Mouse (Mus musculus) heart, postnatal 14 days (tissue): ENCODE measurements around the gene Tet2. TPM values are rescaled to one million over a fixed set of nuclear protein-coding genes. Genes with fewer than 3 reads are reported as not detected.
A peak's percentile ranks its signal among the peaks of the same experiment; 100 is the strongest.
"Not testable (repeated sequence)": the region's sequence is repeated elsewhere in the genome, so short reads cannot be mapped to it uniquely, and the experiment has no call there.

ENCODE experiments used
- DNase-seq, 2 experiments: peaks; one replicate each; pipeline ENCODE4 v3.0.0; 2021 to 2022
- intact Hi-C: fragments of 180-260 bp; cut with DNase I; formaldehyde crosslinking; loops from one replicate; pipeline ENCODE4 v1.15.1; 2025
- total RNA-seq, 2 experiments: library from RNA; stranded (reverse); gene quantifications; 2 replicates each; pipeline ENCODE4 v1.2.3; 2021

Tet2 gene
- total RNA-seq, 2 experiments from 2014 or later, result 32.3 to 36.3 TPM

DNA sequence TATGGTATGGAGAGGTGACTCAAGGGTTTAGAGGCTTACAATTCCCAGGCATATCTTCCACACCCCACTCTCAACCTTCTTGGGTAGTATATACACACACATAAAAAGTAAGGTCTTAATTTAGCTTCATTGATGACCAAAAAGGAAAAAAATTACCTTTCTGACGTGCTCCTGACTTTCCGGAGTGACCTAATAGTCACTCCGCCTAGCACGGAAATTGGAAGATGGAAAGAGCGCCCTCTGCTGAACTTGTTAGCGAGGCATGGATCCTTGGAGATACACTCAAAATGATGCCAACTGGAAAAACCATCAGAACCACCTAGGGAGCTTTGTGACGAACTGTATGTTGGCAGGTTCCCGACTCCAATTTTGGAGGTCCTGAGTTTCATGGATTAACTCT, 7.0 kb upstream of the Tet2 start:
- peak in 1 of 2 experiments; percentile 22 for DNase-seq
- intact Hi-C loops, result loop anchor here (10.0 kb wide), 1 partner anchor 217 kb away; no protein-coding TSS in a partner anchor

- DNase-seq, result no peak
- intact Hi-C loops, result loop anchor here (10.0 kb wide), 3 partner anchors 215 to 685 kb away; partner anchors contain the start of genes Cxxc4 and Ppa2
Measured at GRCm38 (mm10) chr3:133549385-133550170, 4.6 kb upstream of the Tet2 start.

DNA sequence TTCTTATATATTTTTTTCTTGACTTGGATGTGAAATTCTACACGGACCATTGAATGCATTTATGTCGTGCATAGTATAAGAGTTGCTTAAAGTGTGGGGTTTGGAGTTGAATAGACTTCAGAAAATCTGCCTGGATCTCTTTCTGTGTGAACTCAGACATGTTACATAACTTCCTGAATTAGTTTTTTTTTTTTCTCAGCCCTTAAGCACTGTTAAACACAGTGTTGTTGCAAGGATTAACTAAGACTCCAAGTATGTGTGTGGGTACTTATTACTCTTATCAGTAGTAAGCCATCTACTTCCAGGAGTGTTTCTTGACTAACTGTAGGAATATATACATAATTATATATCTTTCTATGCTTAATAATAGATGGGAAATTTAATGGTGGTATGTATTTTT, 3.7 kb upstream of the Tet2 start:
- no peak for DNase-seq
- intact Hi-C loops, result loop anchor here (10.0 kb wide), 2 partner anchors 234 to 686 kb away; partner anchors contain the start of genes Cxxc4 and Ppa2

GRCm38 (mm10) chr3:133546790-133547189, 1.9 kb upstream of the Tet2 start:
- intact Hi-C loops, result loop anchor here (10.0 kb wide), 2 partner anchors 232 to 688 kb away; partner anchors contain the start of genes Cxxc4 and Ppa2
- DNase-seq, result no peak

DNA sequence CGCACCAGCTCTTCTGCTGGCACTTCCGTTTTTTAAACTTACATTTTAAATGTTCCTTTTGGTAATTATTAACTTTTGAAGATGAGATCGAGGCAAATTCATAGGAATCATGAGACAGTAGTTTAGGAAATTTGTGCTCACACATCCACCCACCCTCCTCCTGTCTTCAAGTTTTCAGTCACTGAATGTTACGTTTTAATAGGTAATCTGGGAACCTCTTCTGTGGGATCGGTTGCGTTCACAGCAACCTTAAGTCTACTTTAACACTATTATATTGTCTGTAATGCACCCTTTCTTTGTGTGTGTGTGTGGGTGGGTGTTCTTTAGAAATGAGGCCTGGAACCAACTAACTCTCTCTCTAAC, 346 bp upstream of the Tet2 start:
- no peak for DNase-seq
- intact Hi-C loops, result loop anchor here (10.0 kb wide), 2 partner anchors 230 to 690 kb away; partner anchors contain the start of genes Cxxc4 and Ppa2

DNA sequence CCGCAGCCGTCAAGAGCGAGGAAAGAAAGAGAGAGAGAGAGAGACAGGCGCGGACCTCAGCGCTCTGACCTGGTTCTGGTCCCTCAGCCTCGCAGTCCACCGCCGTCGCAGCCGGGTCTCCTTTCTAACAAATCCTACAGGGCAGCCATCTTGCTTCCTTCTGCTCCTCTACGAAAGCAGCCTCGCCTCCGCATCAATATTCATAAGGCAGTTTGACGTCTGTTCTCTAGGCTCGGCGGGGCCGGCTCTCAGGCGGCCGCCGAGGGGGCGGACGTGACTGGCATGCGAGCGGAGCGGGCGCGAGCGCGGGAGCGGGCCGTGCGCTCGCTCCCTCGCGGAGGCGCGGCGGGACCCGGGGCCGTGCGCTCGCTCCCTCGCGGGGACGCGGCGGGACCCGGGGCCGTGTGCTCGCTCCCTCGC, 798 bp downstream of the Tet2 start:
- peak; percentile 89 to 91 for DNase-seq

GRCm38 (mm10) chr3:133543101-133544020, 1.6 kb downstream of the Tet2 start:
- intact Hi-C loops, result loop anchor here (5.0 to 10.0 kb wide), 4 partner anchors 41 to 691 kb away; partner anchors contain the start of genes Cxxc4 and Ppa2
- peak; percentile 41 to 48 for DNase-seq

More for the DNA sequence above, 798 bp downstream of the Tet2 start:
- intact Hi-C loops, result loop anchor here (5.0 to 10.0 kb wide), 4 partner anchors 42 to 691 kb away; partner anchors contain the start of genes Cxxc4 and Ppa2

- no peak for DNase-seq
- intact Hi-C loops, result loop anchor here (5.0 to 10.0 kb wide), 4 partner anchors 40 to 693 kb away; partner anchors contain the start of genes Cxxc4 and Ppa2
Measured at GRCm38 (mm10) chr3:133542084-133542483, 2.9 kb downstream of the Tet2 start.

GRCm38 (mm10) chr3:133541000-133541399, 3.9 kb downstream of the Tet2 start:
- intact Hi-C loops, result loop anchor here (5.0 to 10.0 kb wide), 4 partner anchors 39 to 694 kb away; partner anchors contain the start of genes Cxxc4 and Ppa2
- DNase-seq, result no peak

DNA sequence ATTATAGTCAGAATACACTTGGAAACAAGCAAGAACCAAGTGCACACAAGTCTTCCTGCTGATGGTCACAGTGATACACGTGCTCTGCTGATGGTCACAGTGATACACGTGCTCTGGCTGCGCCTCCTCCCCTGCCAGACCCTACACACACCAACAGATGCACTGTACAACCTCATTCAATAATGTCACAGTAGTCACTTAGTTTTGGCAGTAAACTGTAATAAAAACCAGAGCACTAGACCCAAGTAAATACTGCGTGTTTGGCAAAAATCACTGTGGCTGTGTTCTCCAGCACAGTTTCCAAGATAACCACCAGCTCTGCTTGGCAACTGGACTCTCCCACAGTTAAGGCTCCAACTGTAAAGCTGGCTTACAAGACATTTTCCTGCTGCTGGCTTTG, 4.9 kb downstream of the Tet2 start:
- intact Hi-C loops, result loop anchor here (5.0 to 10.0 kb wide), 4 partner anchors 38 to 695 kb away; partner anchors contain the start of genes Cxxc4 and Ppa2

GRCm38 (mm10) chr3:133538499-133538898, 6.4 kb downstream of the Tet2 start:
- DNase-seq, intact Hi-C loops: not testable (repeated sequence)

More for the DNA sequence above, 4.9 kb downstream of the Tet2 start:
- DNase-seq, result peak; percentile 8 to 33

GRCm38 (mm10) chr3:133535644-133536043, 9.3 kb downstream of the Tet2 start:
- DNase-seq, result peak in 1 of 2 experiments; percentile 18
- intact Hi-C loops, result no loop called here

- intact Hi-C loops, result no loop called here
- DNase-seq, result no peak
Measured at GRCm38 (mm10) chr3:133534066-133534465, 10.9 kb downstream of the Tet2 start.

DNA sequence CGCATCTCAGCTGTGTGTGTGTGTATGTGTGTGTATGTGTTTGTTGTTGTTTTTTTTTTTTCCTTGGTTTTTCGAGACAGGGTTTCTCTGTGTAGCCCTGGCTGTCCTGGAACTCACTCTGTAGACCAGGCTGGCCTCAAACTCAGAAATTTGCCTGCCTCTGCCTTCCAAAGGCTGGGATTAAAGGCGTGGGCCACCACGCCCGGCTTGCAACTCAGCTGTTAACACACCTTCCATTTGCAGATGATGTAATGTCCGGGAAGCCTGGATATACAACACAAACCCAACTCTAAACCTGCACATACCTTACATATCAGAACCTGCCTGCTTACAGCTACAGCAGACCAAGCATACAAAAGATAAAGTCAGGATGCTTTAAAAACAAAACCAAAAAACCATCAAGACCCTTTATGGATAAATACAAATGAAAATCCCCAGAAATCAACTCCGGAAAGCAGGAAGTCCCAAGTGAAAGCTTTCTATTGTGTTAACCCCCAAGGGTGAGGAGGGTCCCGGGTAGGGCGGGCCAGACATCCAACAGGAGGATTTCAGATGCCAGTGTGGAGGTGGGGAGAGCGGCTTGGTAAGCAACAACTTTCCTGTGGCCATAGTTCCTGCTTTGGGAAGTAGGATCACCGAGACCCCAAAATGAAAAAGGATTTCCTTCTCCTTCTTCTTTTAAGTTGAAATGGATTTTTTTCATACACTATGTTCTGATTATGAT, 11.5 kb downstream of the Tet2 start:
- no peak for DNase-seq
- intact Hi-C loops, result no loop called here

GRCm38 (mm10) chr3:133532806-133533205, 12.1 kb downstream of the Tet2 start:
- no peak for DNase-seq
- intact Hi-C loops, result no loop called here

- intact Hi-C loops, result no loop called here
- DNase-seq, result no peak
Measured at GRCm38 (mm10) chr3:133532252-133532651, 12.7 kb downstream of the Tet2 start.

GRCm38 (mm10) chr3:133531101-133531500, 13.8 kb downstream of the Tet2 start:
- intact Hi-C loops, result no loop called here
- no peak for DNase-seq

DNA sequence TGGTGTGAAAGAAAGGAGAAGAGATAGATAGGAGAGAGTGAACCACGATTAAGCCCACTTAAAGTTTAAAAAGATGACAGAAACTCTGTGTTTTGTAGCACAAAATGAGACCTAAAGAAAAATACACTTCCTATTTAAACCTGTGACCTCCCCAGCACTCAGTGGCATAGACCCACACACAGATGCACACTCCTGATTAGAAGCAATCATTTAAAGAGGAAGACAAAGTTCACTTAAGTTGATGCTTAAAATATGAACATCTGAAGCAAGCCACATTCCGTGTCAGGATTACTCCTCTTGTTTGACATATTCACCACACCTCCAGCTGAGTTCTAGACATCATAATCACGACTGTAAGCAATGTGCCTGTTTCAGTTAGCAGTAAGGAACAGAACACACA, 14.3 kb downstream of the Tet2 start:
- DNase-seq, result no peak
- intact Hi-C loops, result no loop called here

DNA sequence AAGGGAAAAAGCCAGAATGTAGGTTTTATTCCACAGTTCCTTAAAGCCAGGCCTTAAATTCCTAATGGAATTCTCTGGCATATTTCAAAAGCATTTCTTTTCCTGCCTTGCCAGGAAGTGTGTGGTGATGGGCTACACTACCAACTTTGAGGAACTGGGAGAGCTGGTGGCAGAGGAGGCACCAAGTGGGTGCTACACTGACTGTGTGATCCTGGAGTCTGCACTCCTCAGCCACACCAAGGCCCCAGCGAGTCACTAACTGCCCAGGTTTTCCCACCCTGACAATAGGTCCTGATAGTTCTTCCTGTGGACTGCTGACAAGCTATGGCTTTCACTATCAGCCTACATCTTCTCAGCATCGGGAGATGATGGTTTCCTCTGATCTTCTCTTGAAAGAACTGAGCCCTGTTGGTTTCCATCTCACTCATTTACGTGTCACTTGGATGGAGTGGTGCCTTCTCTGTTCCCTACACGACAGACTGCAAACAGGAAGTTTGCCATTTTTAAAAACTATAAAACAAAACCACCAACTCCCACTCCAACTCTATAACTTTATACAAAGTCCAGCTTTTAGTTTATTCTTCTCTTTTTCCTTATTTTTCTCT, 18.7 kb downstream of the Tet2 start:
- intact Hi-C loops, result no loop called here
- no peak for DNase-seq
